Mouse (Mus musculus) liver, postnatal 0 days (tissue): ENCODE results near the gene Mst1.

Source experiments
- CTCF ChIP-seq: sonication (generic); IDR thresholded peaks from 2 replicates; pipeline ENCODE4 v1.5.1; 2016; ENCODE audit warnings: antibody characterized with exemption, low read depth
- EP300 ChIP-seq: IDR thresholded peaks from 2 replicates; pipeline ENCODE4 v1.6.1; 2016; ENCODE audit warnings: antibody characterized with exemption, low read depth, mild to moderate bottlenecking

- TF ChIP-seq CTCF (no peak), EP300 (no peak)
These were observed 30.9 kb downstream of the Mst1 start for GRCm38 (mm10) chr9:108111101-108111592.
